Mouse (Mus musculus): ENCODE measurements at regions not wholly inside any gene's neighbourhood (a gene's known extent, or its start where the extent isn't known, plus 50 kb on each side); places are given as distances from the start of the nearest gene placed in this dataset.

GRCm38 (mm10) chr13:90502141-90502540 lies 403.0 kb downstream of the Atp6ap1l start:
- Histone ChIP-seq H3K4me1 (ENCODE audit: control insufficient read depth, insufficient read depth, low read length) (no peaks in the 10 kb centered on the region), H3K4me3 (replicated peaks; ENCODE audit: extremely low read depth, low read depth, low read length) (no peak overlapping the region)
- WGBS = 93% methylated on average over 1 of the region's 1 CpGs
- TF ChIP-seq POLR2A (IDR thresholded peaks at IDR 0.05; ENCODE audit: borderline replicate concordance, extremely low read depth, low read depth, low read length) (no peak), CTCF (IDR thresholded peaks at IDR 0.05; ENCODE audit: insufficient read depth, low read length) (no peak)
- no peak for DNase-seq

GRCm38 (mm10) chr13:90498978-90499377 lies 406.2 kb downstream of the Atp6ap1l start:
- no peak for DNase-seq
- 71% methylated on average over 3 of the region's 3 CpGs for WGBS
- no peak for TF ChIP-seq POLR2A (IDR thresholded peaks at IDR 0.05; ENCODE audit: borderline replicate concordance, extremely low read depth, low read depth, low read length)
- TF ChIP-seq CTCF (IDR thresholded peaks at IDR 0.05; ENCODE audit: insufficient read depth, low read length) = no peak
- H3K4me1 ChIP-seq (ENCODE audit: control insufficient read depth, insufficient read depth, low read length) = no peaks in the 10 kb centered on the region
- no peak overlapping the region for H3K4me3 ChIP-seq (replicated peaks; ENCODE audit: extremely low read depth, low read depth, low read length)

GRCm38 (mm10) chr13:90497573-90497972 lies 407.6 kb downstream of the Atp6ap1l start:
- 46% methylated on average over 2 of the region's 2 CpGs for WGBS
- TF ChIP-seq CTCF (IDR thresholded peaks at IDR 0.05; ENCODE audit: insufficient read depth, low read length) = no peak
- TF ChIP-seq POLR2A (IDR thresholded peaks at IDR 0.05; ENCODE audit: borderline replicate concordance, extremely low read depth, low read depth, low read length) = no peak
- Histone ChIP-seq H3K4me1 (ENCODE audit: control insufficient read depth, insufficient read depth, low read length) (no peaks in the 10 kb centered on the region), H3K4me3 (replicated peaks; ENCODE audit: extremely low read depth, low read depth, low read length) (no peak overlapping the region)
- no peak for DNase-seq

- TF ChIP-seq POLR2A (IDR thresholded peaks at IDR 0.05; ENCODE audit: borderline replicate concordance, extremely low read depth, low read depth, low read length) = no peak
- TF ChIP-seq CTCF (IDR thresholded peaks at IDR 0.05; ENCODE audit: insufficient read depth, low read length) = no peak
- H3K4me1 ChIP-seq (ENCODE audit: control insufficient read depth, insufficient read depth, low read length) = no peaks in the 10 kb centered on the region
- WGBS = 60% methylated on average over 1 of the region's 1 CpGs
- no peak overlapping the region for H3K4me3 ChIP-seq (replicated peaks; ENCODE audit: extremely low read depth, low read depth, low read length)
- DNase-seq = no peak
Observed at GRCm38 (mm10) chr13:90493696-90494095, 404.3 kb upstream of the Xrcc4 start.

- no peak for DNase-seq
- Histone ChIP-seq H3K4me3 (replicated peaks; ENCODE audit: extremely low read depth, low read depth, low read length) (no peak overlapping the region), H3K4me1 (ENCODE audit: control insufficient read depth, insufficient read depth, low read length) (no peaks in the 10 kb centered on the region)
- 41% methylated on average over 8 of the region's 8 CpGs for WGBS
- no peak for TF ChIP-seq POLR2A (IDR thresholded peaks at IDR 0.05; ENCODE audit: borderline replicate concordance, extremely low read depth, low read depth, low read length)
- TF ChIP-seq CTCF (IDR thresholded peaks at IDR 0.05; ENCODE audit: insufficient read depth, low read length) = no peak
Observed at GRCm38 (mm10) chr13:90490991-90491951, 401.9 kb upstream of the Xrcc4 start.

GRCm38 (mm10) chr13:90480484-90480883 lies 391.1 kb upstream of the Xrcc4 start:
- WGBS = 59% methylated on average over 4 of the region's 4 CpGs
- no peak overlapping the region for H3K4me3 ChIP-seq (replicated peaks; ENCODE audit: extremely low read depth, low read depth, low read length)
- no peak for DNase-seq
- no peak for TF ChIP-seq CTCF (IDR thresholded peaks at IDR 0.05; ENCODE audit: insufficient read depth, low read length)
- TF ChIP-seq POLR2A (IDR thresholded peaks at IDR 0.05; ENCODE audit: borderline replicate concordance, extremely low read depth, low read depth, low read length) = no peak
- no peaks in the 10 kb centered on the region for H3K4me1 ChIP-seq (ENCODE audit: control insufficient read depth, insufficient read depth, low read length)

- WGBS = 67% methylated on average over 2 of the region's 2 CpGs
- Histone ChIP-seq H3K4me1 (ENCODE audit: control insufficient read depth, insufficient read depth, low read length) (no peaks in the 10 kb centered on the region), H3K4me3 (replicated peaks; ENCODE audit: extremely low read depth, low read depth, low read length) (no peak overlapping the region)
- TF ChIP-seq CTCF (IDR thresholded peaks at IDR 0.05; ENCODE audit: insufficient read depth, low read length) (no peak), POLR2A (IDR thresholded peaks at IDR 0.05; ENCODE audit: borderline replicate concordance, extremely low read depth, low read depth, low read length) (no peak)
- no peak for DNase-seq
Observed at GRCm38 (mm10) chr13:90476880-90477279, 387.5 kb upstream of the Xrcc4 start.

GRCm38 (mm10) chr13:90474507-90474906 lies 385.1 kb upstream of the Xrcc4 start:
- Histone ChIP-seq H3K4me1 (ENCODE audit: control insufficient read depth, insufficient read depth, low read length) (no peaks in the 10 kb centered on the region), H3K4me3 (replicated peaks; ENCODE audit: extremely low read depth, low read depth, low read length) (no peak overlapping the region)
- 68% methylated on average over 6 of the region's 6 CpGs for WGBS
- TF ChIP-seq POLR2A (IDR thresholded peaks at IDR 0.05; ENCODE audit: borderline replicate concordance, extremely low read depth, low read depth, low read length) = no peak
- no peak for DNase-seq

- no peak for DNase-seq
- TF ChIP-seq CTCF (IDR thresholded peaks at IDR 0.05; ENCODE audit: insufficient read depth, low read length) = no peak
- TF ChIP-seq POLR2A (IDR thresholded peaks at IDR 0.05; ENCODE audit: borderline replicate concordance, extremely low read depth, low read depth, low read length) = no peak
- Histone ChIP-seq H3K4me1 (ENCODE audit: control insufficient read depth, insufficient read depth, low read length) (no peaks in the 10 kb centered on the region), H3K4me3 (replicated peaks; ENCODE audit: extremely low read depth, low read depth, low read length) (no peak overlapping the region)
Observed at GRCm38 (mm10) chr13:90474053-90474452, 384.6 kb upstream of the Xrcc4 start.

Data from lung, adult 2 months (tissue).